Mouse (Mus musculus): ENCODE measurements around the gene Rpl36.
"Not testable (repeated sequence)": the region's sequence is repeated elsewhere in the genome, so short reads cannot be mapped to it uniquely, and the experiment has no call there.

Gene Rpl36

DNA sequence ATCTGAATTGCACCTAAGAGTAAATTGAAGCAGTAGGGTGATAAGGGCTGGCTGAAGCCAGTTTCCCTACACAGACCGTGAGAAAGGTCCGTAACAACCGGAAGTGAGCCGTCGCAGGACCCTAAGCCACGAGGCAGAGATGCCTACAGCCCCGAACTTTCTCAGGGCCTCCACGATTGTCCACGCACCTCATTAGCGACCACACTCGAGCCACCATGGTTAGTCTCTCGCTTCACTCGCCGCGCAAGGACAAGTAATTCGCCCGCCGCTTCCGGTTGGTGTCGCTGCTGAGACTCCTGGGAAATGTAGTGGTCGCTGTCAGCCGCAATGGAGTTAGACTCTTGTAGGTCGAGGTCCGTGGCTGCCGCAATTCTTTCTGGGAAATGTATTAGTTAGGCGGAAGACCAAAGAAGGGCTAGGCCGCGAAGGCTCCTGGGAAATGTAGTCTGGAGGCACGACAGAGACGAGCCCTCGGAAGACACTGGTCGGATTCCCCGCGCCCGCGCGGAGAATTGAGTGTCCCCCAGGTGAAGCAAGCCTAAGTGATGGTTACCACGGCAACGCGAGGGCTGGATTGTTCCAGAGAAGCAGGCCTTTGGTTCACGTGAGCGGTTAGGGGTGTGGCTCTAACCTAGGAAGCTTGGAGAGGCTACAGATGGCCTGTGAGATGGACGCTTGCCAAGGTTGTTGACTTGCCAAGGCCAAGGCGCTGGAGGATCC lies 3.6 kb upstream of the Rpl36 start, which contains the start of gene 2410015M20Rik:
Gene 2410015M20Rik, minus strand, starts transcription at position 320 of the 720 bp plus-strand sequence.
- DNase-seq = peak; percentile 91 to 94

DNA sequence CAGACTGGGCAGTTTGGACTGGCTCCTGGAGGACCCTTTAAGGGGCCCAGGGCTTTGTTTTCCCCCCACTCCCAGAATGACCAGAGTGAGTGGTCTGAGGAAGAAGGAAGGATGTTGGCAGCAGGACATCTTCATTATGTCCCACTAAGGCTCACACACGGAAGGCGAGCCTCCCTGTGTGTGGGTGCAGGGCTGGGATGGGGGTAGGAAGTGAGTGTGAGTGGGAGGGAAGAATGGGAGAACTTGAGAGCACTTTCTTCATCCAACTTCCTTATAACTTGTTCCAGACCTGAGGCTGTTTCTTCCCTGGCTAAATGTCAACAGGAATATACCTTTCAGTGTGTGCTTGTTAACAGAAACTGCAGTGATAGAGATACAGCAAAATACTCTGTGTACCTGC lies 1.9 kb upstream of the Rpl36 start:
- DNase-seq = no peak

- peak; percentile 23 to 53 for DNase-seq
Observed at GRCm38 (mm10) chr17:56611861-56612564, 1.2 kb upstream of the Rpl36 start.

DNA sequence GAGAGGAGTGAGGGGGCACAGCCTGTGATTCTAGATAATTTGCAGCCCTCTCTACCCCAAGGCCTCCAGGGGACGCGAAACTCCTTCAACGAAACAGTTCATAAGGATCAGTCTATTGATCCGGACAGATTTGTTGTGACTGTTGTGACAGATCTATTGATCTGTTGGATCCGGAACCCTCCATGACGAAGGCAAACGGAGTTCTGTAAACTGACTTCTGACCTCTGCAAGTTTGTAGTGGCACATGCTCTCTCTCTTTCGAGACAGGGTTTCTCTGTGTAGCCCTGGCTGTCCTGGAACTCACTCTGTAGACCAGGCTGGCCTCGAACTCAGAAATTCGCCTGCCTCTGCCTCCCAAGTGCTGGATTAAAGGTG lies 664 bp upstream of the Rpl36 start:
- not testable (repeated sequence) for DNase-seq

- DNase-seq = not testable (repeated sequence)
Observed at GRCm38 (mm10) chr17:56613893-56614292, 677 bp downstream of the Rpl36 start.

DNA sequence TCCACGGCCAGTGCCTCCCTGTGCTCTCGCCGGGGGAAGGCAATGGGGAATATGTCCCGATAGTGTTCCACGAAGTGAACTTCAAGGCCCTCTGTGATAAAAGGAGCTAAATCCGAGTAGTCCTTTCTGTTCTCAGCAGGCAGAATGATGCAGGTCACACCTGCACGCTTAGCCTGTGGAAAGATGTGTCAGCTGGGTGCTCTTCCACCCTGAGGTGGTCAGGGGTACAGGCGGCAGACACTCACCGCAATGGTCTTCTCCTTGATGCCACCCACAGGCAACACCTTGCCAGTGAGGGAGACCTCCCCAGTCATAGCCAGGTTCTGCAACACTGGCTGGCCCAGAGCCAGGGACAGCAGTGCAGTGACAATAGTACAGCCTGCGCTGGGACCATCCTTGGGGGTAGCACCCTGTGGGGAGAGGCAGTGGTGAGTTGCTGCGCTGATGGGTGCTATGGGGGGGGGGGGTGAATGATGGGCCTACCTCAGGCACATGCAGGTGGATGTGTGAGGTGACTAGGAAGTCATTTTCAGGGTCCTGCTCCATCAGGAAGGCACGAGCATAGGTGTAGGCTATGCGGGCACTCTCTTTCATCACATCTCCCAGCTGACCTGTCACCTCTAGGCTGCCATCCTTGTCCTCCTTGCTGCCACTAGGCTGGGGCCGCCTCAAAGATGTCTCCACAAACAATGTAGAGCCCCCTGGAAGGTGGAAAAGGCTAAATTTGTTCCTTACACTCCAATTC lies 1.3 kb downstream of the Rpl36 start:
- no peak for DNase-seq

- no peak for DNase-seq
Observed at GRCm38 (mm10) chr17:56615136-56615784, 2.0 kb downstream of the Rpl36 start.

- DNase-seq = no peak
Observed at GRCm38 (mm10) chr17:56615792-56616191, 2.6 kb downstream of the Rpl36 start.

- no peak for DNase-seq
Observed at GRCm38 (mm10) chr17:56616725-56617124, 3.5 kb downstream of the Rpl36 start.

- DNase-seq = no peak
Observed at GRCm38 (mm10) chr17:56617628-56618027, 4.4 kb downstream of the Rpl36 start.

DNA sequence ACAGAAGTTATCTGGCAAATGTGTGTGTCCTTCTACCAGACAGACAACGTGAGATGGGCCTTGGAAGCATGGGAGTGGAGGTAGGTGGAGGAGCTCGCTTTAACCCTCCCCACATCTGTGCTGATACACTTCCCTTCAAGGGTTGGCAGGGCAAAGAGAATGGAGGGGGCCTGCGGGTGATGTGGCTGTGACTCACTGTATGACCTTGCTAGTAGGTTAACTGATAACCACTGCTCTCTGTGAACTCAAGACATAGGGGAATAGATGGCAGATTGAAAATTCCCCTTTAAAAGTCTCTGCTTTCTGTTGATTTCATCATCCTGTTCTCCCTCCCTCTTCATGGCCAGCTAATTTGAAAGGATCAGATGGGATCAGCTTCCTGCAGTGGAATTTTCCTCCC lies 12.3 kb downstream of the Rpl36 start:
- no peak for DNase-seq

DNA sequence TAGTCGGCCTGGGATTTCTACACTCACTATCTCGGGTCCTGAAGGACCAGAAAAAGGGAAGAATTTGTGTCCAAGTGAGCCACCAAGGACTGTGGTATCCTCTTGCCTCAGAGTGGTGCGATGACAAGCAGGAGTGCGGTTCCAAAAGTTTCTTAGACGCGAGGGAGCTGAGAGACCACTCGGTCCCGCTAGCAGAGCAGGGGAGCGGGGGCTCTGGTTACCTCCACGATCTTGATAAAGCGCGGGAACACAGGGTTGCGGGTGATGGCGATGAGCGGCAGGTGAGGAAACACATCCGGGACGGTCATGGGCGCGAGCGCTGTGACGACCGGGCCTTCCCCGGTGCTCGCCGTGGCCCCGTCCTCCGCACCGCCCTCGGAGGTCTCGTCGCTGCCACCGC lies 13.0 kb downstream of the Rpl36 start:
- no peak for DNase-seq

DNA sequence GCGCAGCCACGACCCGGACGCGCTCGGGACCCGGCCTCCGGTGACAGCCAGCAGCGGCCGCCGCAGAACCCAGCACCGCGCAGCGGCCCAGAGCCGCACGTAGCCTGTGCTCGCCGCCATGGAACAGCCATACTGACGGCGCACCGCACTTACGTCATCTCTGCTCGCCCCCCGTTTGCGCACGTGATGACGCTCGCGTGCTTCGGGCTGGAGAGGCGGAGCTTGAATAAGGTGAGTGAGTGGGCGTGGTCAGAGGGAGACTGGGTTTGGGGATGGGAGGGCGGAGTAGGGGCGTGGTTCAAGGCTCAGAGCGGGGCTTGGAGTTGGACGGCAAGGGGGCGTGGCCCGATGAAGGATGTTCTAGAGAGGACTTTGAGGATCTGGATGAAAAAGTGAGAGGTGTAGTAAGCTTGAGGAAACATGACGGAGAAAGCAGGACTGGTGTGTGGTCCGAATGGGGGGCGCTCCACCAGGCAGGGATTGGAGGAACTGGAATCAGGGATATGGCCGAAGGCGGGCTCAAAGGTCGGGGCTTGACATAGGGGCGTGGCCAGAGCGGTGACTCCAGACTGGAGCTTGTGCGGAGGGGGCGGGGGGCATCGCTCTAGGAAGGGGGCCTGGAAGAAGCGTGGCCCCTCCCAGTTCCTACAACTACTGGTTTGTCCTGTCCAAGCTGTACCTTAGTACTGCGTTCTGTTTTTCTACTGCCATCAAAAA lies 13.7 kb downstream of the Rpl36 start, which contains the start of gene Lonp1:
Gene Lonp1, minus strand, starts transcription at position 134 of the 717 bp plus-strand sequence.
- DNase-seq = peak; percentile 94 to 95

- peak in 1 of 2 experiments; percentile 25 for DNase-seq
Observed at GRCm38 (mm10) chr17:56627530-56628277, 14.5 kb downstream of the Rpl36 start, which contains the start of gene Catsperd. Catsperd (plus strand) TSS chr17:56628143.

- not testable (repeated sequence) for DNase-seq
Observed at GRCm38 (mm10) chr17:56629800-56630781, 16.9 kb downstream of the Rpl36 start.

GRCm38 (mm10) chr17:56631807-56632206 lies 18.6 kb downstream of the Rpl36 start:
- DNase-seq = no peak

DNA sequence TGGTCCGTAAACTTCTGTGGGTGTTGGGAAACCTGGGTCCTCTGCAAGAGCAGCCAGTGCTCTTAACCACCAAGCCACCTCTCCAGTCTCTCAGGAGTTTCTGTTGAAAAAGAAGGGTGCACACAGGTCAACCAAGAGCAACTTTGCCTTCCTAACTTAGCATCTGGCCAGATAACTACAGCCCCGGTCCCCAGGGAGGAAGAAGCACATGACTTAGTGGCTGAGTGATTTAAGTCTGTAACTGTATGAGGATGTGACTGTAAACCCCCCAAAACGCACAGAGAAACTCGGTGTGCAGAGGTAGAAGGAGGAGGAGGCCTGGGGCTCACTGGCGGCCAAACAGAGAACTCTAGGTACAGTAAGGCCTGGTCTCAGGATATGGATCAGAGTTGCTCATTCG lies 20.8 kb downstream of the Rpl36 start:
- DNase-seq = no peak

- no peak for DNase-seq
Observed at GRCm38 (mm10) chr17:56643237-56643636, 30.0 kb downstream of the Rpl36 start.

DNA sequence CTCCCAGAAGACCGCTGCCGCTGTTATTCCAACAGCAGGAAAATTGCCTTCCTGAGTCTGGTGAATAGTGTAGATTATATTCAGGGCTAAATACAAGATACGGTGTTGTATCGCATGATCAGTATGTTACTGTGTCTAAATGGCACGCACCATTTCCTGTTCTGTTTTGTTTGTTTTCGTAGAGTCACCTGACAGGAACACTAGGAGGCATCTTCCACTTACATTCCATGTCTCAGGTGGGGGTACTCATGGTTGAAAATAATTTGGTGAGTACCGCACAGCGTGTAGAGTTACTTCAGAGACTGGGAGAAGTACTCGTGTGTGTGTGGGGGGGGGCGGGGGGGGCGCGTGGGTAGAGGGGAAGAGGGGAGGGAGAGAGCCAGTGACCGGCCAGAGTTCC lies 34.3 kb downstream of the Rpl36 start:
- no peak for DNase-seq

- no peak for DNase-seq
Observed at GRCm38 (mm10) chr17:56651801-56652200, 38.6 kb downstream of the Rpl36 start.
